Mouse (Mus musculus) embryonic facial prominence, embryonic 13.5 days (tissue): ENCODE measurements around the gene Nfix. TPM values are rescaled to one million over a fixed set of nuclear protein-coding genes. Genes with fewer than 3 reads are reported as not detected.

ENCODE experiments used
- ATAC-seq: fragments of 200-750 bp; cut with Nextera tagmentation; 2 replicates; pipeline ENCODE4 v1.8.0; 2017; ENCODE audit warnings: low read depth; ENCODE audit not compliant: insufficient number of reproducible peaks, insufficient read depth, low FRiP score, low TSS enrichment
- H3K27ac ChIP-seq: fragments of 300-500 bp; sonication (generic); 2 replicates; pipeline ENCODE4 v1.5.1; 2015; ENCODE audit warnings: moderate library complexity, mild to moderate bottlenecking, inconsistent platforms
- H3K27me3 ChIP-seq: fragments of 300-500 bp; sonication (generic); 2 replicates; pipeline ENCODE4 v1.6.1; 2015; ENCODE audit warnings: mild to moderate bottlenecking, inconsistent platforms
- H3K36me3 ChIP-seq: fragments of 300-500 bp; sonication (generic); 2 replicates; pipeline ENCODE4 v1.6.1; 2015; ENCODE audit warnings: mild to moderate bottlenecking, inconsistent platforms
- H3K4me1 ChIP-seq: fragments of 300-500 bp; sonication (generic); 2 replicates; pipeline ENCODE4 v1.6.1; 2015; ENCODE audit warnings: inconsistent platforms
- H3K4me2 ChIP-seq: fragments of 300-500 bp; sonication (generic); 2 replicates; pipeline ENCODE4 v1.6.1; 2015; ENCODE audit warnings: moderate library complexity, mild to moderate bottlenecking, inconsistent platforms
- H3K4me3 ChIP-seq: fragments of 300-500 bp; sonication (generic); 2 replicates; pipeline ENCODE4 v1.5.1; 2015; ENCODE audit warnings: mild to moderate bottlenecking, inconsistent platforms
- H3K9ac ChIP-seq: fragments of 300-500 bp; sonication (generic); 2 replicates; pipeline ENCODE4 v1.6.1; 2015; ENCODE audit warnings: mild to moderate bottlenecking, inconsistent platforms
- H3K9me3 ChIP-seq: fragments of 300-500 bp; sonication (generic); 2 replicates; pipeline ENCODE4 v1.6.1; 2016; ENCODE audit warnings: inconsistent platforms
- WGBS: fragments of 180-500 bp; shearing (Covaris S2); methylation state at CpG from one replicate; pipeline ENCODE4 v1.1.7; 2015; ENCODE audit warnings: mixed read lengths; 5-methylcytosine and 5-hydroxymethylcytosine counted together
- polyA plus RNA-seq: library from polyadenylated mRNA; unstranded; fragments of >200 nt; fragmentation: Nextera tagmentation; extraction: Ambion mirVana; gene quantifications from 2 replicates; pipeline ENCODE4 v1.2.1, GENCODE M21; 2015

Gene Nfix
- polyA plus RNA-seq, 1 experiment from 2014 or later, result 37.0 TPM

GRCm38 (mm10) chr8:84718959-84719690 lies 81.0 kb downstream of the Nfix start:
- H3K4me1 ChIP-seq, result peaks cover 81% of the 10 kb centered on the region
- peaks cover 69% of the 10 kb centered on the region for H3K36me3 ChIP-seq

GRCm38 (mm10) chr8:84718476-84718875 lies 81.7 kb downstream of the Nfix start:
- H3K27ac ChIP-seq, result no peak overlapping the region
- H3K4me1 ChIP-seq, result peaks cover 81% of the 10 kb centered on the region
- no peaks in the 10 kb centered on the region for H3K9me3 ChIP-seq
- 80% methylated on average over 5 of the region's 5 CpGs for WGBS
- H3K4me2 ChIP-seq, result no peak overlapping the region
- peaks cover 69% of the 10 kb centered on the region for H3K36me3 ChIP-seq
- no peak overlapping the region for H3K4me3 ChIP-seq
- H3K27me3 ChIP-seq, result peaks cover 23% of the 10 kb centered on the region
- no peak for ATAC-seq
- H3K9ac ChIP-seq, result no peak overlapping the region; the same call in 1 of the 2 replicates

More at GRCm38 (mm10) chr8:84718959-84719690, 81.0 kb downstream of the Nfix start:
- H3K9ac ChIP-seq, result 0 out of 2 replicates have a peak overlapping the region, but pooled peaks have one; percentile 33
- no peak overlapping the region for H3K27ac ChIP-seq
- no peak overlapping the region for H3K4me2 ChIP-seq
- ATAC-seq, result no peak
- H3K27me3 ChIP-seq, result peaks cover 23% of the 10 kb centered on the region
- H3K4me3 ChIP-seq, result no peak overlapping the region
- 79% methylated on average over 5 of the region's 5 CpGs for whole genome bisulfite sequencing
- no peaks in the 10 kb centered on the region for H3K9me3 ChIP-seq

GRCm38 (mm10) chr8:84716790-84717189 lies 83.4 kb downstream of the Nfix start:
- Histone ChIP-seq H3K9me3 (no peaks in the 10 kb centered on the region), H3K36me3 (peaks cover 68% of the 10 kb centered on the region), H3K27me3 (peaks cover 23% of the 10 kb centered on the region), H3K9ac (0 out of 2 replicates have a peak overlapping the region, but pooled peaks have one; percentile 3), H3K4me3 (no peak overlapping the region), H3K4me1 (peaks cover 80% of the 10 kb centered on the region), H3K4me2 (no peak overlapping the region), H3K27ac (peak overlapping the region; percentile 83)
- no peak for ATAC-seq
- WGBS, result 69% methylated on average over 11 of the region's 11 CpGs

GRCm38 (mm10) chr8:84715893-84716468 lies 84.2 kb downstream of the Nfix start:
- peak overlapping the region; percentile 83; the same call in 1 of the 2 replicates for H3K27ac ChIP-seq
- peaks cover 23% of the 10 kb centered on the region for H3K27me3 ChIP-seq
- ATAC-seq, result no peak
- H3K4me3 ChIP-seq, result no peak overlapping the region
- H3K9me3 ChIP-seq, result no peaks in the 10 kb centered on the region
- peaks cover 65% of the 10 kb centered on the region for H3K36me3 ChIP-seq
- H3K4me1 ChIP-seq, result peaks cover 80% of the 10 kb centered on the region
- H3K4me2 ChIP-seq, result peak overlapping the region; percentile 26
- WGBS, result 14% methylated on average over 27 of the region's 27 CpGs
- H3K9ac ChIP-seq, result peak overlapping the region; percentile 57; the same call in 1 of the 2 replicates

- no peak overlapping the region for H3K4me2 ChIP-seq
- H3K4me1 ChIP-seq, result peaks cover 78% of the 10 kb centered on the region
- H3K9me3 ChIP-seq, result no peaks in the 10 kb centered on the region
- peak overlapping the region; percentile 98 for H3K27ac ChIP-seq
- H3K4me3 ChIP-seq, result no peak overlapping the region
- ATAC-seq, result no peak
- WGBS, result 64% methylated on average over 4 of the region's 4 CpGs
- H3K36me3 ChIP-seq, result peaks cover 47% of the 10 kb centered on the region
- peak overlapping the region; percentile 54; the same call in 1 of the 2 replicates for H3K9ac ChIP-seq
- H3K27me3 ChIP-seq, result peaks cover 18% of the 10 kb centered on the region
These were observed 86.0 kb downstream of the Nfix start for GRCm38 (mm10) chr8:84714161-84714560.

- 28% methylated on average over 4 of the region's 4 CpGs for WGBS
- Histone ChIP-seq H3K4me3 (no peak overlapping the region), H3K9ac (peak overlapping the region; percentile 54), H3K27me3 (peaks cover 25% of the 10 kb centered on the region), H3K27ac (peak overlapping the region; percentile 98), H3K9me3 (no peaks in the 10 kb centered on the region), H3K36me3 (peaks cover 39% of the 10 kb centered on the region), H3K4me2 (peak overlapping the region; percentile 27; the same call in 1 of the 2 replicates), H3K4me1 (peaks cover 80% of the 10 kb centered on the region)
- no peak for ATAC-seq
These were observed 86.8 kb downstream of the Nfix start for GRCm38 (mm10) chr8:84713381-84713780.

- 14% methylated on average over 3 of the region's 3 CpGs for WGBS
- ATAC-seq, result peak; percentile 27; the same call in 1 of the 2 replicates
- H3K4me1 ChIP-seq, result peaks cover 83% of the 10 kb centered on the region
- H3K27ac ChIP-seq, result peak overlapping the region; percentile 98
- peaks cover 28% of the 10 kb centered on the region for H3K27me3 ChIP-seq
- peak overlapping the region; percentile 61 for H3K9ac ChIP-seq
- no peaks in the 10 kb centered on the region for H3K9me3 ChIP-seq
- no peak overlapping the region; the same call in 1 of the 2 replicates for H3K4me3 ChIP-seq
- peaks cover 40% of the 10 kb centered on the region for H3K36me3 ChIP-seq
- H3K4me2 ChIP-seq, result peak overlapping the region; percentile 44
These were observed 87.4 kb downstream of the Nfix start for GRCm38 (mm10) chr8:84712759-84713120.

- WGBS, result 14% methylated on average over 11 of the region's 11 CpGs
- Histone ChIP-seq H3K4me3 (peak overlapping the region; percentile 12; the same call in 1 of the 2 replicates), H3K4me2 (peak overlapping the region; percentile 44), H3K4me1 (peaks cover 83% of the 10 kb centered on the region), H3K27me3 (peaks cover 34% of the 10 kb centered on the region), H3K27ac (peak overlapping the region; percentile 98), H3K9me3 (no peaks in the 10 kb centered on the region), H3K36me3 (peaks cover 38% of the 10 kb centered on the region), H3K9ac (peak overlapping the region; percentile 61)
- peak; percentile 83 for ATAC-seq
These were observed 88.0 kb downstream of the Nfix start for GRCm38 (mm10) chr8:84711933-84712758.

GRCm38 (mm10) chr8:84711312-84711711 lies 88.8 kb downstream of the Nfix start:
- peaks cover 32% of the 10 kb centered on the region for H3K36me3 ChIP-seq
- H3K4me1 ChIP-seq, result peaks cover 84% of the 10 kb centered on the region
- H3K4me3 ChIP-seq, result no peak overlapping the region
- peaks cover 38% of the 10 kb centered on the region for H3K27me3 ChIP-seq
- H3K4me2 ChIP-seq, result peak overlapping the region; percentile 44; the same call in 1 of the 2 replicates
- peak overlapping the region; percentile 61; the same call in 1 of the 2 replicates for H3K9ac ChIP-seq
- 39% methylated on average over 3 of the region's 3 CpGs for WGBS
- no peaks in the 10 kb centered on the region for H3K9me3 ChIP-seq
- H3K27ac ChIP-seq, result peak overlapping the region; percentile 98
- no peak for ATAC-seq

GRCm38 (mm10) chr8:84709931-84710330 lies 90.2 kb downstream of the Nfix start:
- Histone ChIP-seq H3K4me2 (no peak overlapping the region), H3K9ac (0 out of 2 replicates have a peak overlapping the region, but pooled peaks have one; percentile 16), H3K27ac (peak overlapping the region; percentile 57; the same call in 1 of the 2 replicates), H3K4me3 (no peak overlapping the region), H3K27me3 (peaks cover 39% of the 10 kb centered on the region), H3K9me3 (no peaks in the 10 kb centered on the region), H3K36me3 (peaks cover 27% of the 10 kb centered on the region), H3K4me1 (peaks cover 83% of the 10 kb centered on the region)
- ATAC-seq, result no peak
- whole genome bisulfite sequencing, result 98% methylated on average over 1 of the region's 1 CpGs
